Mouse (Mus musculus) heart, adult 2 months (tissue): ENCODE measurements around the gene Prrc2a. TPM values are rescaled to one million over a fixed set of nuclear protein-coding genes. Genes with fewer than 3 reads are reported as not detected.

Source experiments
- DNase-seq, 2 experiments: peaks; one replicate each; pipeline ENCODE4 v3.0.0; 2021
- H3K27ac ChIP-seq: fragments of 200-600 bp; 2 replicates; pipeline ENCODE4 v1.8.1; 2022
- H3K27me3 ChIP-seq: fragments of 200-500 bp; 2 replicates; pipeline ENCODE4 v1.6.1; 2012; ENCODE audit warnings: mild to moderate bottlenecking, low read length, inconsistent platforms, mixed read lengths; ENCODE audit not compliant: control insufficient read depth, insufficient read depth
- H3K36me3 ChIP-seq: fragments of 200-500 bp; 2 replicates; pipeline ENCODE4 v1.6.1; 2012; ENCODE audit warnings: low read length, inconsistent platforms; ENCODE audit not compliant: control insufficient read depth, insufficient read depth
- H3K4me1 ChIP-seq: fragments of 200-500 bp; 2 replicates; pipeline ENCODE4 v1.6.1; 2011; ENCODE audit warnings: low read length; ENCODE audit not compliant: control insufficient read depth, insufficient read depth
- H3K4me3 ChIP-seq: fragments of 200-600 bp; 2 replicates; pipeline ENCODE4 v1.8.1; 2022
- H3K79me2 ChIP-seq: fragments of 200-500 bp; replicated peaks from 2 replicates; pipeline ENCODE4 v1.6.1; 2012; ENCODE audit warnings: mild to moderate bottlenecking, inconsistent platforms, low read length, moderate library complexity, mixed read lengths; ENCODE audit not compliant: control insufficient read depth, insufficient read depth
- H3K9ac ChIP-seq: fragments of 200-500 bp; 2 replicates; pipeline ENCODE4 v1.6.1; 2012; ENCODE audit warnings: low read depth, mild to moderate bottlenecking, control low read depth, inconsistent platforms, low read length, mixed read lengths
- CTCF ChIP-seq: fragments of 200-600 bp; IDR thresholded peaks from 2 replicates; pipeline ENCODE4 v1.8.1; 2022; ENCODE audit warnings: antibody characterized with exemption, mild to moderate bottlenecking, moderate library complexity
- EP300 ChIP-seq: fragments of 200-500 bp; IDR thresholded peaks from 2 replicates; pipeline ENCODE4 v1.6.1; 2011; ENCODE audit warnings: low read depth, low read length, control low read depth; ENCODE audit not compliant: insufficient read depth
- POLR2A ChIP-seq: fragments of 200-500 bp; IDR thresholded peaks from 2 replicates; pipeline ENCODE4 v1.6.1; 2011; ENCODE audit warnings: mild to moderate bottlenecking, low read depth, low read length, control low read depth; ENCODE audit not compliant: insufficient read depth
- WGBS: fragments of 180-500 bp; shearing (Covaris S2); methylation state at CpG from one replicate; pipeline ENCODE4 v1.1.7; 2018; 5-methylcytosine and 5-hydroxymethylcytosine counted together
- intact Hi-C: fragments of 180-260 bp; cut with DNase I; formaldehyde crosslinking; loops from one replicate; pipeline ENCODE4 v1.15.1; 2025
- polyA plus RNA-seq: library from polyadenylated mRNA; depleted of rRNA; stranded (reverse); fragments of >200 nt; gene quantifications from 2 replicates; pipeline ENCODE4 v1.2.3, GENCODE M21; 2012
- total RNA-seq, 2 experiments: library from RNA; stranded (reverse); gene quantifications; 2 replicates each; pipeline ENCODE4 v1.2.3; 2021

Prrc2a gene
- total and polyA plus RNA-seq, 3 experiments: 132 to 197 (median 139) TPM

GRCm38 (mm10) chr17:35168541-35169207 is 4.0 kb upstream of the Prrc2a start:
- intact Hi-C loops: no loop called here
- DNase-seq: no peak
- Histone ChIP-seq H3K27ac (no peak overlapping the region), H3K9ac (no peak overlapping the region), H3K27me3 (no peaks in the 10 kb centered on the region), H3K4me1 (peaks cover 2% of the 10 kb centered on the region), H3K79me2 (0 out of 2 replicates have a peak, but pooled peaks cover under 1% of the 10 kb centered on the region), H3K36me3 (peaks cover 4% of the 10 kb centered on the region; the same call in 1 of the 2 replicates), H3K4me3 (no peak overlapping the region)
- peak; percentile 86 for TF ChIP-seq CTCF
- no peak for TF ChIP-seq POLR2A
- WGBS: 12% methylated on average over 4 of the region's 4 CpGs

GRCm38 (mm10) chr17:35167794-35168193 is 3.1 kb upstream of the Prrc2a start:
- no peaks in the 10 kb centered on the region for H3K27me3 ChIP-seq
- H3K9ac ChIP-seq: no peak overlapping the region
- no peak overlapping the region for H3K27ac ChIP-seq
- H3K36me3 ChIP-seq: peaks cover 9% of the 10 kb centered on the region
- H3K79me2 ChIP-seq: peaks cover 2% of the 10 kb centered on the region; the same call in 1 of the 2 replicates
- intact Hi-C loops: loop anchor here (2.0 kb wide), 1 partner anchor 69 kb away; no protein-coding TSS in a partner anchor
- no peak for DNase-seq
- H3K4me1 ChIP-seq: peaks cover 4% of the 10 kb centered on the region
- TF ChIP-seq CTCF: no peak
- no peak for TF ChIP-seq POLR2A
- TF ChIP-seq EP300: no peak
- WGBS: 82% methylated on average over 7 of the region's 7 CpGs
- H3K4me3 ChIP-seq: no peak overlapping the region

GRCm38 (mm10) chr17:35166352-35167035 is 1.8 kb upstream of the Prrc2a start:
- intact Hi-C loops: loop anchor here (2.0 kb wide), 1 partner anchor 70 kb away; no protein-coding TSS in a partner anchor
- Histone ChIP-seq H3K9ac (no peak overlapping the region), H3K36me3 (peaks cover 18% of the 10 kb centered on the region), H3K27me3 (no peaks in the 10 kb centered on the region), H3K4me1 (peaks cover 12% of the 10 kb centered on the region), H3K27ac (no peak overlapping the region), H3K4me3 (no peak overlapping the region), H3K79me2 (peaks cover 3% of the 10 kb centered on the region; the same call in 1 of the 2 replicates)
- 72% methylated on average over 8 of the region's 8 CpGs for WGBS
- TF ChIP-seq POLR2A (no peak), EP300 (no peak), CTCF (peak; percentile 75)
- DNase-seq: peak in 1 of 2 experiments; percentile 51

GRCm38 (mm10) chr17:35165451-35166155 is 906 bp upstream of the Prrc2a start:
- intact Hi-C loops: loop anchor here (2.0 kb wide), 1 partner anchor 71 kb away; no protein-coding TSS in a partner anchor
- Histone ChIP-seq H3K27ac (peak overlapping the region; percentile 99), H3K27me3 (no peaks in the 10 kb centered on the region), H3K79me2 (peaks cover 9% of the 10 kb centered on the region; the same call in 1 of the 2 replicates), H3K4me1 (peaks cover 14% of the 10 kb centered on the region), H3K36me3 (peaks cover 18% of the 10 kb centered on the region), H3K4me3 (peak overlapping the region; percentile 63), H3K9ac (0 out of 2 replicates have a peak overlapping the region, but pooled peaks have one; percentile 16)
- WGBS: 19% methylated on average over 12 of the region's 12 CpGs
- TF ChIP-seq CTCF (no peak), EP300 (no peak), POLR2A (no peak)
- no peak for DNase-seq

- H3K9ac ChIP-seq: peak overlapping the region; percentile 98
- intact Hi-C loops: loop anchor here (5.0 kb wide), 1 partner anchor 37 kb away; the partner anchor contains the start of gene D17H6S53E
- WGBS: 0% methylated on average over 25 of the region's 28 CpGs
- no peak for DNase-seq
- peaks cover 18% of the 10 kb centered on the region for H3K36me3 ChIP-seq
- no peaks in the 10 kb centered on the region for H3K27me3 ChIP-seq
- H3K4me1 ChIP-seq: peaks cover 14% of the 10 kb centered on the region
- peaks cover 9% of the 10 kb centered on the region; the same call in 1 of the 2 replicates for H3K79me2 ChIP-seq
- peak overlapping the region; percentile 96 for H3K27ac ChIP-seq
- H3K4me3 ChIP-seq: peak overlapping the region; percentile 91
- TF ChIP-seq POLR2A (no peak), CTCF (no peak), EP300 (no peak)
Observed at GRCm38 (mm10) chr17:35164218-35164567, 504 bp downstream of the Prrc2a start.
